Mouse (Mus musculus): ENCODE measurements at regions not wholly inside any gene's neighbourhood (a gene's known extent, or its start where the extent isn't known, plus 50 kb on each side); places are given as distances from the start of the nearest gene placed in this dataset.

DNA sequence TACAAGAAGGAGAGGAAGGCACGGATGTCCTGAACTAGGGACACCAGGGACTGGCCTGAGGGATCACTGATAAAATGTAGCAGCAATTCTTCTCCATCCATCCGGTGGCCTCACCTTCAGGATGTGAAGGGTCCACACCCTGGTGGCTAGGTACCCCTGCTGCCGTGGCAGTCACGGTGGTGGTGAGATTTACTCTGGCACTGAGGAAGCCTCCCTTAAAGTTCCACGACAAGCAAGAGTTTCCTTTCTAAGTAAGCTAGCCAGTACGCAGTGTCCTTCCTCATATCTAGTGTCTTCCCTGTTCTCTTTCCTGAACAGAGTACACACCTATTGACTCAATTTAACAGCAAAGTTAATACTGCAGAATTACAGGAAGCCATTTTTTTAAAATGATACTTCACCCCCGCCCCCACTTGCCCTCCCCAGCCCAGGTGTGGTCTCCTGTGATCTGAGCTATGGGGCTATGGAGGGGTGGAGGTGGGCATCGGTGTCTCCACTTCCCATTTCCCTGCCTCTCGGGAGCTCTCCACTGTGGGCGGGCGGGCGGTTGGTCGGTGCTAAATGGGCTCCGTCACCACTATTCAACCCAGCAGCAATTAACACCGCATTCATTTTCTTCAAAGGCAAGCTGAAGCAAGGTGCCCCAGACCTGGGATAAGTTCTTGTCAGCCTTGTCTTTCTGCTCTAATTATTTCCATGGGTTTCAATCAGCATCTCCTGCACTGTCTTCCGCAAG lies 201.2 kb upstream of the Klf14 start:
- DNase-seq (ENCODE audit: low spot score in 2 of 2), result no peak

DNA sequence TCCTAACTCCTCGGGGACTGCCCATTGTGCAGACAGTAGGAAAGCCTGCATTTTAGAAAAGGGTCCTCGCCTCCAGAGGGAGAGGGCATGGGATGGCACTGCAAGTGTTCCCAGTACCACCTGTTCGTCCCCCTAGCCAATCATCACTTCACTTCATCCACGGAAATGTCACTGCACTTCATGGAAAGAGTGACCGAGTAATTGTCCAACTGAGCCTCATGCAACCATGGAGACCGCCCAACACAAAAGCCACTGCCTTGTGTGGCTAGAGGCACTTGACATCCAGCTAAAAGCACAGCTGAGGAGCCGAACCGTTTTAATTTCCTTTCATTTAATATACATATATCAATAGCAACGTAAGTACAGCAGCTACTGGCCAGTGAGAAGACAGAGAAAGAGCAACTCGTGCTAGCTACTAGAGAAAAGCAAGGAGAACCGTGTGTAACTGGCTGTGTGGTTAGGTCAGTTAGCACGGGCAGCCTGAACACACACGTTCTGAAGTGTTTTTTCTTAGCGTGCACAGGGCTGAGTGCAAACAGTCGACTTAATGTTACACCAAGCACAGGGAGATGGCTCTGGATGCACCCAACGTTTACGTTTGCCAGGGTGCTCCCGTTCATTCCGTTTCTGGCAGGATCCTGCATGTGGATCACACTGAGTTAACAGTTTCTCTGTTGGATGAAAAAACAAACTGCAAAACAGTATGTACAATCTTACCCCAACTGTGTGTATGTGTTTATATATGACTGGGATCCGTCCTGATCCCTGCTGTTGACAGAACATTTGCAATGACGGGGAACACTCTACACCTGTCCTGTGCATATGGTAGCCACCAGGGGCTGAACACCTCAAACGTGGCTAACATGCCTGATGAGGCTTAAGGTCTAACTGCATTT lies 202.8 kb upstream of the Klf14 start:
- DNase-seq (ENCODE audit: low spot score in 2 of 2), result no peak

GRCm38 (mm10) chr6:31165011-31165410 lies 206.1 kb upstream of the Klf14 start:
- DNase-seq (ENCODE audit: low spot score in 2 of 2), result no peak

GRCm38 (mm10) chr6:31166347-31166746 lies 207.5 kb upstream of the Klf14 start:
- DNase-seq (ENCODE audit: low spot score in 2 of 2), result no peak

- DNase-seq (ENCODE audit: low spot score in 2 of 2), result no peak
These were observed 208.9 kb upstream of the Klf14 start for GRCm38 (mm10) chr6:31167732-31168131.

- no peak for DNase-seq (ENCODE audit: low spot score in 2 of 2)
These were observed 209.9 kb upstream of the Klf14 start for GRCm38 (mm10) chr6:31168730-31169129.

DNA sequence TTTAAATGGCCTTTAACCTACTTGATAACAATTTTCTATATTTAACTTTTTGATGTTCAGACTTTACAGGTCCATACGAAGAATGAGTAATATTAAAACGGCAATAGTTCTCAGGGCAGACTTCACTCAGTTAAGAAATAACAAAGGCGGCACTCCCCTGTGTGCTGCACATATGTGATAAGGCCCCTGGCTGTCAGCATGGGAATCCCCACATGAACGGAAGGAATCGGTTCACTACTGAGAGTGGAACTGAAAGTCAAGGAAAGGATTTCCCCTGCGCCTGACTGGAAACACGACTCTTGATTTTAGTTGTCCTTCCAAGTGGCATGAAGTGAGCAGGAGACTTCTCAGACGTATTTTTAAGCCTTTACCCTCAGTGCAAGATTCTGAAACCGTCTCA lies 210.5 kb upstream of the Klf14 start:
- no peak for DNase-seq (ENCODE audit: low spot score in 2 of 2)

DNA sequence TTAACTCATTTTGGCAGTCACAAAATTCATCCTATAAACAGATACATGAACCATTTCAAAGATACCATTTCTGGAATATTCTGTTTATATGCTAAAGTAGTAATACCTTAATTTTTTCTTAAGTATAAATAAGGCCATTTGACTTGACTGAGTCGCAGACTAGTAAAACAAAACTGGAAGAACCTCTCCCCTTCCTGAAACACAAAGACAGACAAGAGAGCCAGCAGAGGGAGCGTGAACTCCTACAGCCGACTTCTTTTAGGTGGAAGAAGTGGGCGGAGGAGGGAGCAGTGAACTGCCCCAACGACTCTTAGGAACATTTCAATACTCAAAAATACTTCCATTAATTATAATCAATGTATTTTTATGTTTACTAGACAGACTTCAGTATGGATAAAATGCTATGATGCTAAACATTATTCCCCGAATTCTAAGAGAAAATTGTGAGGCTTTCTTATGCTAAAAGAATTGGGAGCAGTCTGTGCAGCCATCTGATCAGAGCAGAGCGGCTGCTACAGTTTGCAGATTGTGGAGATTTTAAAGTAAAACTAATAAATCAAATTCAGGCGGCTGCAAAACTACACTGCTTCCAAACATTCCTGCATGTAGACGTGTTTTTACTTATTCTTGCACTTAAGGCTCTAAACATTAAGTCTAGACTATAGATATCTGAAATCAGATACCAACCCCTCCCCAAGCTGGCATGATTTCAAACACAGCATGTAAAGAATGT lies 211.2 kb upstream of the Klf14 start:
- DNase-seq (ENCODE audit: low spot score in 2 of 2), result no peak

DNA sequence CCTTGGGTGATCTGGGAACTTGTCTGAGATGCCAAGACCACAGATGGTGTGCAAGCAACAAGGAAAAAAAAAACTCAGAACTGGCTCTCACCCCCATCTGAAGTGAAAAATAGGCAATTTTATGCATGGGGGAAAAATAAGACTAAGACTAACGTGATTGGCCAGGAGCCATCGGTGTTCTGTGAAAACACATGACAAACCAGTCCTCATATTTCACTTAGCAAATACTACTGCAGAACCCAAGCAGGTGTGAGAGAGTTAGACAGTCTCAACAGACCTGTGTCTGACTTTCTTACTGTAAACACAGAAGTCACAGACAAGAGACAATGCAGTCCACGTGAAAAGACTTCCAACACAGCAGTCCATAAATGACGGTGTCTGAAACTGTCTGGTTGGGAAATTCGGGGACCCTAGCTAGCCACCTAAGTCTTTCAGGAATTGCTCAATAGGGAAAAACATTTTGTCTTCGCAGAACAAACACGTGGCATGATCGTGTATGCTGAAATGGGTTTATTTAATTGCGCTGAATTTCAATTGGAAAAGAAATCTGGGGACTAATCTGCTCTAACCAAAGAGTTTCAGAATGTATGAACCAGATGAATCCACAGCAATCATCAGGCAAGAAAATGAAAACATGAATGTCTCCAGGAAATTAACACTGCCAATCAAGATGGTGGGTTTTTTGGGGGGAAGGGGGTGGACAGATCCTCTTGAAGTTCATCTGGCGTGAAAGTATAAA lies 213.1 kb upstream of the Klf14 start:
- DNase-seq (ENCODE audit: low spot score in 2 of 2), result no peak

GRCm38 (mm10) chr6:31175769-31176168 lies 216.9 kb upstream of the Klf14 start:
- no peak for DNase-seq (ENCODE audit: low spot score in 2 of 2)

DNA sequence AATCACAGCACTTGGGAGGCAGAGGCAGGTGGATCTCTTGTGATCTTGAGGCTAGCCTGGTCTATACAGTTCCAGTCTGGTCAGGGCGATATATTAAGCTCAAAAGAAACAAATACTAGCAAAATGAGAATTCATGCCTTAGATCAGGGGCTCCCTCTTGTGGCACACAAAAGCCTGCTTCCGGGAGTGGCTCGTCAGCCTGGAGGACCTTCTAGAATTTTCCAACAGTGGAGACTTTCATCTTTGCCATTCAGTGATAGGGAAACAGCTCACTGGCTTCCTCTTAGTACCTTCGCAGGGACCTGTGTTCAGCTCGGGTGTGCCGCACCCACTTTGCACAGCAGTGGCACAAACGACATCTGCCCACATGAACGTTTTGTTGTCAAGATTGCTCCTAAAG lies 217.5 kb upstream of the Klf14 start:
- DNase-seq (ENCODE audit: low spot score in 2 of 2), result no peak

DNA sequence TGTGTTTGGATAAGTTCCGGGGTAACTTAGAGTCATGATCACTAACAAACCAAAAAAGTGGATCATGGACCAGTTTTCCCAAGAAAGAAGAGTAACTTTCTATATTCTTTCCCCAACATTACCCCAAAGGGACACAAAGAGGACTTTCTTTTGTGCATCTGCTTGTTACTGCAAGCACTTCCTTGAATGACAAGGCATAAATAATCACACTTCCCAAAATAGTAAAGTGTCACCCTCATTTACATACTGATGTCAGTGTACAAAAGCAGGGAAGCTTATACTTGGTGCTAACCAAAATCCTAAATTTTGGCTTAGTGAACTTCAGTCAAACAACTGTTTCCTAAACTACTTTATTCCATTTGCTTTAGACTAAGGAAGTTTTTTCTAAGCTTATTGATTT lies 218.0 kb upstream of the Klf14 start:
- DNase-seq (ENCODE audit: low spot score in 2 of 2), result no peak

DNA sequence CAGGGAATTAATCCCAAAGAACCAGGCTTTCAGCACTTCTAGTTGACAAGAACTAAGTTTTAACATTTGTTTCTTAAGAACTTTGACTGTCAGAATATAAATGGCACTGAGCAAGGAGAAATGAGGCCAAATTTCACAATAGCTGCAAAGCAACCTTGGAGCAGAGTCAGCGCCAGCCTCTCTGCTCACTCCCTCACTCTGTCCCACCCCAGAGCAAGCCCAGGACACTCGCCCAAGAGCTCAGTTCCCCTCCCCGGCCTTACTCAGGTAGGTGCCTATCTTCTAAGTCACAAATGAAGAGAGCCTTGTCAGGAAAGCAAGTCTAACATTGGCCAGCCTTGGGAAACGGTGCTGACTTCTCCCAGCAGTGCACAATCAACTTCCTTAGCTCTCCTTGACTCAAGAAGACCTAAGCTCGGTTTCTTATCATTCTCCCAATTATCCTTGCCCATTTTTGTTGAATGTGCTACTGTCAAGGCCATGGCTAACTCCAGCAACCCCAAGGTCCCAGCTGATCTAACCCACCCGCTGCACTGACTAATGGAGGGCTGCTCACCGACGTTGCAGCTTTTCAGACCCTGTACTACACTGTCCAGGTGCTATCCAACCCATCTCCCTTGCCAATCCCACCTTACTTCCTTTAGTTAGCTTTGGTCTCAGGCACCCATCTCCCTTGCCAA lies 219.5 kb upstream of the Klf14 start:
- no peak for DNase-seq (ENCODE audit: low spot score in 2 of 2)

DNA sequence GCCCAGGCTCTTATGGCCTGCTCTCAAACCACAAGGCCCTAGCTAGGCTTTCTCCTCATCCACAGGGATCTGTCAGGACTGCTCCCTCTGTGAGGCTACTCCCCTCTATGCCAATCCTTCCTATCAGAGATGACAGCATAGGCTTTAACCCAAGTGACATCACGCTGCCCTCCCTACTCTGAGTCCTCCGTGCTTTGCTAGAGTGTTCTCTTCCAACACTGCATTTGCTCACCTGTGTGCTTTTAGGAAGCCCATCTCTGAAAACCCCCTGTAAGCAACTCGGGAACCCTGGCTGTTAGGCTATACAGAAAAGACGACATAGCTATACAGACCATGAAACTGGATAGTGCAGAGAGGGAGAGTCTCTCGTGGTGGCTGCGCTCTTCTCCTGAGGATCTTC lies 216.3 kb upstream of the Mkln1 start:
- DNase-seq (ENCODE audit: low spot score in 2 of 2), result no peak

- DNase-seq (ENCODE audit: low spot score in 2 of 2), result no peak
These were observed 215.4 kb upstream of the Mkln1 start for GRCm38 (mm10) chr6:31183127-31183526.

GRCm38 (mm10) chr6:31184554-31184953 lies 214.0 kb upstream of the Mkln1 start:
- DNase-seq (ENCODE audit: low spot score in 2 of 2), result no peak

GRCm38 (mm10) chr6:31185151-31185550 lies 213.4 kb upstream of the Mkln1 start:
- DNase-seq (ENCODE audit: low spot score in 2 of 2), result no peak

- DNase-seq (ENCODE audit: low spot score in 2 of 2), result no peak
These were observed 210.5 kb upstream of the Mkln1 start for GRCm38 (mm10) chr6:31188066-31188465.

GRCm38 (mm10) chr6:31189060-31189459 lies 209.5 kb upstream of the Mkln1 start:
- DNase-seq (ENCODE audit: low spot score in 2 of 2), result no peak

GRCm38 (mm10) chr6:31190070-31190469 lies 208.5 kb upstream of the Mkln1 start:
- no peak for DNase-seq (ENCODE audit: low spot score in 2 of 2)

Measured in right cerebral cortex, adult 2 months (tissue).